Mouse (Mus musculus): ENCODE measurements around the gene Naxe. TPM values are rescaled to one million over a fixed set of nuclear protein-coding genes. Genes with fewer than 3 reads are reported as not detected.

Naxe gene
- polyA plus RNA-seq (2017; shearing (Covaris generic)) = 10 to 100 TPM; 70.9 to 90.8 TPM

DNA sequence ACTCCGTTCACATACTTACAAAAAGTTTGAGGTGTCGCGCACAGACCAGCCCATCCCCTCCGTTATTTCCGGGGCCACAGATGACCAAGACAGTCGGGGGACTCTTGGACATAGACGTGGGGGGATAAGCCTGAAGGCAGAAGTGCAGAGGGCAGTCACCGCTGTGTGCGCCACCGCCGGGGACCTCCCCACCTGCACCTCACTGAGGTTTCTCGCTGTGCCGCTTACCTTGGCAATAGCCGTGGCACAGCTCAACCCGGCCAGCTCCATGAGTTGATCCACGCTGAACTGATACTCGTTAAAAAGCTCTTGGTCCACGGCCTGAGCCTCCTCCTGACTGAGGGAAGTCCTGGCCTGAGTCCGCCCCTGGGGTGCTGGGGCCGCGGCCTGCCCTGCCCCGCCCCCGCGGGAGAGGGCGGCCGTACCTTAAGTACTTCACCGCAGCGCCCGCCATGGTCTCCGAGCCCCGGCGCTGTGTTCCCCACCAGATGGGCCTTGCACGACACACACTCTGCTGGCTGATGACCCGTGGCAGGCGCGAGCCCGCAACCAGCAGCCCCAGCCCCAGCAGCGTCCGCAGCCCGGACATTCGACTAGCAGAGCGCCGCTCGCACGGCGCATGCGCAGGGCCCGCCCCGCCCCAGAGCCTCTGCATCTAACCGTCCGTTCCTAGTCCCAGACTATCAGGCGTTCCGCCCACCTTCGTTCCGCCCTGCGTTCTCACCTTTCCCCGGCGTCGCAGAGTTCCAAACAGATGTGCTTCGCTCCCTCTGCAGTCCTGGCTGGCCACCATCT is at the start of gene Naxe:
Naxe (minus strand) TSS at position 594 of the 795 bp plus-strand sequence.
- ATAC-seq = peak; percentile 87

DNA sequence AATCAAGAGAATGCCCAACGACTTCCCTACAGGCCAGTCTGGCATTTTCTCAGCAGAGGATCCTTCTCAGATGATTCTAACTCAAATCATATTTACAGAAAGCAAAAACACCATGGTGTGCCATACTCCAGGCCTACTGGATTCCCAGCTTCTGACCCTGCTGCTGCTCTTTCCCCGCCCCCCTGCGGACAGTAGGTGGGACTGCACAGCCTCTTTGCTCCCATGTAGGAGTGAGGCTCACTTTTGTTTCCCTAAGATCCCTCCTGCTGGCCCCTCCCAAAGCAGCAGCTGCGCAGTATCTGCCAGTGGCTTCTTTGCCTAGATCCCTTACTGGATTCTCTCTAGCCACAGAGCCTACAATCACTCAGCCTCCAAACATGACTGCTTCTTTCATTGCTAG is 47.8 kb upstream of the Naxe start:
- ATAC-seq = no peak

- ATAC-seq = no peak
Observed at GRCm38 (mm10) chr3:88102611-88103010, 44.3 kb upstream of the Naxe start.

GRCm38 (mm10) chr3:88102196-88102595 is 43.9 kb upstream of the Naxe start:
- ATAC-seq = no peak

- no peak for ATAC-seq
Observed at GRCm38 (mm10) chr3:88101736-88102135, 43.4 kb upstream of the Naxe start.

DNA sequence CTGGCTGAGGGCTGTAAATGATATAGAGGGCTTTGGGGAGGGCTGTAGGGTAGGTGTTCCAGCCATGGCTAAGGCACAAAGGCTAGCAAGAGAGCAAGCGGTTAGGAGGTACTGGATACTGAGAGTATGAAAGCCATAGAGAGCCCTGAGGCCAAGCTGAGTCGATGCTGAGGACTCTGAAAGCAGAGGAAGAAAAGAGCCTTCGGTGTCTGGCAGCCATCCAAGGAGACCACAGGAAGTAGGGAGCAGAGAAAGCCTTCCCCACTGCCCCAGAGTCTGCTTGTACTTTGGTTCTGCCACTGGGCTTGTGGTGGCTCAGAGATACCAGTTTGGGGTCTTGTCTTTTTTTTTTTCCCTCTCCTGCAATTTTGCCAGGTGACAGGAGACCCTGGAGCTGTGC is 42.0 kb upstream of the Naxe start:
- ATAC-seq = no peak

- ATAC-seq = no peak
Observed at GRCm38 (mm10) chr3:88097666-88098065, 39.4 kb upstream of the Naxe start.

DNA sequence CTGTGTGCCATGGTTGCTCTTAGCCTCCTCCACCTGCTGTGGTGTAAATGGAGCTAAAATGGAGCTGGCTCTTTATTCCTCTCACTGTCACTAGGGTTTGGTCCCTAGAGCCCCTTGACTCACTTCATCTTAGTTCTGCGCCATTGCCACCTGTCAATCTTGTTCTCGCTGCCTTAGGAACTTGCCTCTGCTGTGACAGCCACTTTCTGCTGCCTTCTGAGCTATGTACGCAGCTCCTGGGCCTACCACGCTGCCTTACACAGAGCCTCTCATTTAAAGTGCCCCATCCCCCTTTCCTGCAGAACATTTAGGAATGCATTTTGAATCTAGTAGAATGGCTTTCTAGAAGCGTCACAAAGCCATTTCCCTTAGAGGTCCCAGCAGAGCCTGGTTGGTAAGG is 35.8 kb upstream of the Naxe start:
- no peak for ATAC-seq

- ATAC-seq = no peak
Observed at GRCm38 (mm10) chr3:88090616-88091015, 32.3 kb upstream of the Naxe start.

DNA sequence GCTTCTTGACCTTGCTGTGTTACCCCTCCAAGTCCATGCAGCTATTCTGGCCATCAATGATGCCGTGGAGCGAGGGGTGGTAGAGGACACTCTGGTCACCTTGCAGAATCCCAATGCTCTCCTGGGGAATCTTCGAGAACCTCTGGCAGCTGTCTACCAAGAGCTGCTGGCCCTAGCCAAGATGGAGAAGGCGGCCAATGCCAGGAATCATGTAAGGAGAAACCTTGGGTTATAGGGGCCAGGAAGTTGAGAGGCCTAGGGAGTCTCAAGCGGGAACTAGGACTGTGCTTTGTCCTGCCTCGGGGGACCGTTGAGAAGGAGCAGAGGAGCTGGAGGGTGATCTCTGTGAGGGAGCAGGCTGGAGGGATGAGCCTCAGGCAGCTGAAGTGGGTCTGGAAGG is 31.8 kb upstream of the Naxe start:
- ATAC-seq = no peak

DNA sequence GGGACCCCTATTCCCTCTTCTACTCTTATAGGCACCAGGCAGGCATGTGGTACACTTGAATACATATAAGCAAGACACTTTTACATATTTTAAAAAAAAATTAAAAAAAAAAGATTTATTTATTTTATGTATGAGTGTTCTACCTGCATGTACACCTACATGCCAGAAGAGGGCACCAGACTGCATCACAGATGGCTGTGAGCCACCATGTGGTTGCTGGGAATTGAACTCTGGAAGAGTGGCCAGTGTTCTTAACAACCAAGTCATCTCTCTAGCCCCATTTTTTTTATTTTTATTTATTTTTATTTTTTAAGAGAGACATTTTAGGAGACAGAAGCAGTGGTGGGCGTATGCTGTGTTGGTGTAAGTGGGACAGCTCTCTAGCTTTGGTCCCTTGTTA is 29.4 kb upstream of the Naxe start:
- ATAC-seq = no peak

DNA sequence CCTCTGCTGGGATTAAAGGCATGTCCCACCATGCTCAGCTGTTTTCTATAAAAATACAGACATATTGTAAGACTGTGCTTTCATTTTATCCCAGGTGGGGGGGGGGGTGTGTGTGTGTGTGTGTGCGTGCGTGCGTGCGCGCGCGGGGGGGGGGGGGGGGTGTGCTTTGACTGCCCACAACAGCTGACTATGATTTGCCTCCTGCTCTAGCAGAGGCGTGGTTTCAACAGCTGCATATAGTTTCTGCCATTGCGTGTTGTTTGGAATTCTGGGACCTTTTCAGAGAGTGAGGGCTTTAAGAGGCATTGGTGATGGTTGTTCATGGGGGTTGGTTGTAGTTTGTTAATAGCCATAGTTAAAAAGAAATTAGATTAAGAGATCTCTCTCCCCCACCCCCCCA is 27.2 kb upstream of the Naxe start:
- ATAC-seq = no peak

- ATAC-seq = no peak
Observed at GRCm38 (mm10) chr3:88084001-88084400, 25.7 kb upstream of the Naxe start.

DNA sequence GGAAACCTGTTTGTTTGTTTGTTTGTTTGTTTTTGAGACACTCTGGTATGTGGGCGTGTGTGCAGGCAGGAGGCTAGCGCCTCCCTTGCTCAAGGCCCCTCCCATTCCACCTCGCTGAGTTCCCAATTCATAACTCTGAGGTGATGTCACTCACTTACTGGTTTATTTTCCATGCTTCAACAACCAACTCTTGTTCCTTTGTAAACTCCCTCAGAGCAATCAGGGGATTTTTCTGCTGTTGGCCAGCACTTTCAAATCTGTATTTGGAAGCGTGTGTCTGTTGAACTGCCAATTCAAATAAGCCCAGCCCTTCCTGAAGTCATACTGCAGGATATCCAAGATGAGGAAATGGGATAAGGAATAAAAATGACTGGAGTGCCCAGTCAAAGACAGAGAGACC is 24.4 kb upstream of the Naxe start:
- no peak for ATAC-seq

GRCm38 (mm10) chr3:88082224-88082618 is 23.9 kb upstream of the Naxe start:
- no peak for ATAC-seq

- ATAC-seq = peak; percentile 73
Observed at GRCm38 (mm10) chr3:88081345-88082223, 23.3 kb upstream of the Naxe start, which contains the start of gene Iqgap3. Iqgap3 (plus strand) TSS chr3:88081971.

DNA sequence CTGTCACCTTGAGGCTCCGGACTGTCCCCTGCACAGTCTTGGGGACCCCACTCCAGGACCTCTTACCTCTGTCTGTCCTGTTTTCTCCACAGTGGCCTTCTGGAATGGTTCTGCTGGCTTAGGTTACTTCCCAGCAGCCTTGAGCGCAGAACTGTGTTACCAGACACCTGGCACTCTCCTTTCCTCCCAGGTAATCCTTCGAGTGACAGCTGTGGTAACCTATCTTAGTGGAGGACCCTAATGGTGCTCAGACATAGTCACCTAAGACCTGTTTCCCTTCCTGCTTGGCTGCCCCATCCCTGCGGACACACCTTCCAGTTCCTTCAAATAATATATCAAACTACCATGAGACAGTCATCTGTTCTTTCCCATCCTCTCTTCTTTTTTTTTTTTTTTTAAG is 19.9 kb upstream of the Naxe start, which contains the start of gene Ttc24:
Ttc24 (minus strand) TSS at position 101 of the 400 bp plus-strand sequence.
- no peak for ATAC-seq

GRCm38 (mm10) chr3:88077441-88077840 is 19.1 kb upstream of the Naxe start:
- ATAC-seq = no peak

GRCm38 (mm10) chr3:88074766-88075165 is 16.5 kb upstream of the Naxe start:
- ATAC-seq = no peak

GRCm38 (mm10) chr3:88074351-88074750 is 16.1 kb upstream of the Naxe start:
- no peak for ATAC-seq

DNA sequence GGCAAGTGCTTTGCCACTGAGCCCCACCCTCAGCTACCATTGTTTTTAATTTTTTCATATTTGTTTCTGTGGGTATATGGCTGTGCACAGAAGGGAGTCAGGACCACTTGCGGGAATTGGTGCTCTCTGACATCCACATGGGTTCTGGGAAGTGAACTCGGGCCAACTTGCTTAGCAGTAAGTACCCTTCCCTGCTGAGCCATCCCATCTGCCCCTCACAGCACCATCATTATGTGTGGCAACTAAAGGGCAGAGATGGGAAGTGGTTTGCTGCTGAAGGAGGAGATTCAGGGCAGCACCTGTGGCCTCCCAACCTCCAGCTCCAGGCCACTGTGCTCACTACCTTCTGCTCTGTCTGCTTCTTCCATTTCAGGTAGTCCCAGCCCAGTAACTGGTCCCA is 15.3 kb upstream of the Naxe start:
- ATAC-seq = no peak

DNA sequence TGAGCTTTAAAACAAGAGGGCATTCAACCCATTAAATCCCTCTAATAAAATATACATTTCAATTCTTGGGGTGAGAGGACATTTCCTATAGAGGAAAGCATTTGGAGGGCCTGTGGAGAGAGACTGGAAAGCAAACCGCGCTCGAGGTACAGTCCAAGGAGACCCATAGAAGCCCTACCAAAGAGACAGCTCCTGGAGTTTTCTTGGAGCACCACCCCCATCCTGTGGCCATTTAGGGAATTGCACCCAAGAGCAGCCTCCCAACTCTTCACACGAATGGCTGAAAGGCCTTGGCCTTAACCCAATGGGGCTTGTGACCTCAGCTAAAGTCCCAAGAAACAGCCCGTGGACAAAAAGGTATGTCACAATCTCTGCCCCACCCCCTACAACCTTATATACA is 13.5 kb upstream of the Naxe start:
- peak; percentile 69 for ATAC-seq

- no peak for ATAC-seq
Observed at GRCm38 (mm10) chr3:88068386-88068785, 10.1 kb upstream of the Naxe start.

GRCm38 (mm10) chr3:88057030-88057429 is 1.3 kb downstream of the Naxe start:
- no peak for ATAC-seq

Measured in activated CD4-positive, CD25-positive, alpha-beta regulatory T cell, adult 4 months (primary cell).